Mouse (Mus musculus) thymus, postnatal 36 days (tissue): ENCODE results near the gene Naa40.

Experiments used
- DNase-seq, 2 experiments: peaks; one replicate each; pipeline ENCODE4 v3.0.0; 2022; ENCODE audit warnings: mixed read lengths in 2 of 2

The Naa40 gene

GRCm38 (mm10) chr19:7264766-7265331 is 23.9 kb upstream of the Naa40 start:
- DNase-seq, result peak in 1 of 2 experiments; percentile 28

DNA sequence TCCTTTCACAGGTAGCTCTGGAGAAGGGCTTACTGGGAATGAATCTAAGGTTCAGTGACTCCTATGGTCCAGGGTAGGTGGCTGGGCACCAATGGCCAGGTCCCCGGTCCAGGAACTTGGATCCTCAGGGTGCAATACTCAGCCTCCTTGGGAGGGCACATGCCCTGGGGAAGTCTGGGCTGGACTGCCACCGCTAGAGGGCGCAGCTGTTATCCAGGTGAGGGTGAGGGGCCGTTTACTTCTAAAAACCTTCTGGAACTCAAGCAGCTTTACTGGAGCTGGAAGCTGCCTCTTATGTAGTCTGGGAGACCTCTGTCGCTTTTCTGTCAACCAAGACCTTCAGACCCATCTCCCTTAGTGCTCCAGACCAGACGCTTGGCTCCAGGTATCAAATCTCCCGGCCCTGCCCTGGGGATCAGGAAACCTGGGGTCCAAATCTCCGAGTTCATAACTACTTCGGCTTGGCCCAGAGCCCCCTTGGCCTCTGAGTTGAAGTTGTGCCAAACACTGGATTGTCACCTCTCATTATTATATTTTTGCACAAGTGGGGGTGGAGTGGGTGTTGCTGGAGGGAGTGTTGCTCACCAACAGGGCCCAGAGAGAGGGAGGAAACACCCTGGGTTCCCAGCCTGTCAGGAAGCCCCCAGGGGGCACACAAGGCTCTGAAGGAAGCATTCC is 23.2 kb upstream of the Naa40 start:
- DNase-seq, result peak; percentile 80 to 83

- no peak for DNase-seq
These were observed 21.6 kb upstream of the Naa40 start for GRCm38 (mm10) chr19:7262592-7262991.

- DNase-seq, result no peak
These were observed 21.0 kb upstream of the Naa40 start for GRCm38 (mm10) chr19:7261964-7262363.

GRCm38 (mm10) chr19:7261476-7261875 is 20.5 kb upstream of the Naa40 start:
- DNase-seq, result no peak

DNA sequence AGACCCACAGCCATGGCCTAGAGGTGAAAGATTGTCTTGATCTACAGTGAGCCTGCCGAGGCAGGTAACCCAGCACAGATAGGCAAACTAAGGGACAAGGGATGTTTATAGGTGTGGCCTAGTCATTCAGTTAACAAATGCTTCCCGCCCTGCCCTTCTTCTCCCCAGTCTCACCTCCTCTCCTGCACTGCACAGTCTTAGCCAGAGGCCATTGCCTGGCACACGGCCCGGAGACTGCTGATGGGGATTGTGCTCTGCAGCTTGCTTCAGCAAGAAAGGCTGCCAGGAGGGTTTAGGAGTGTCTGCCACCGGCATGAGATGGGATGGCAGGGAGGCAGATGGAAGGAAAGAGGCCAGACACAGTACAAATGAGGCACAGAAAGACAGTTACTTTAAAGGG is 16.9 kb upstream of the Naa40 start:
- no peak for DNase-seq

DNA sequence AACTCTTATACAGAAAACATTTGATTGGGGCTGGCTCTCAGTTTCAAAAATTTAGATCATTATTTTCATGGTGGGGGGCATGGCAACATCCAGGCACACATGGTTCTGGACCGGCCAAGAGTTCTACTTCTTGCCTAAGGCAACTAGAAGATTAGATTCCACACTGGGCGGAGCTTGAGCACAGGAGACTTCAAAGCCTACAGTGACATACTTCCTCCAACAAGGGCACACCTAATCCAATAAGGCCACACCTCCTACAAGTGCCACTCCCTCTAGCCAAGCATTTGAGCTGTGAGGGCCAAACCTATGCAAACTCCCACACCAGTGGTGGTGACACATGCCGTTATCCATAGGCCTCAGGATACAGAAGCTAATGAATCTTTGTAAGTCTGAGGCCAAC is 5.0 kb upstream of the Naa40 start:
- DNase-seq, result no peak

GRCm38 (mm10) chr19:7240291-7240690 is 692 bp downstream of the Naa40 start:
- DNase-seq, result peak in 1 of 2 experiments; percentile 29

DNA sequence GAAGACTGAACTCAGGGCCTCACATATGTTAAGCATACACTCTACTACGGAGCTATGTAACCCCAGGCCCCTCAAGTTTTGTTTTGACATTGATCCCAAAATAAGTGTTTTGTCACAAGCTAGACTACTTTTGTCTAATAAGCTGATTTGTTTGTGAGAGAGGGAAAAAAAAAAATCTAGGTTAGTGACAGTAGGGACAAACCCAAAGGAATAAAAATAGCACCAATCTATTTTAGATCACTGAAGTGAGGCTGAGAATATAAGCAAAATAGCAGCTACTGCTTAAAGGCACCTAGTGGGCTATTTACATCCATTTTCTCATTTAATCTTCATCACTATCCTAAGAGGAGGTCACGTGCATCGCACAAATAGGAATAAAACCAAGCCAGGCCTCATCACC is 1.4 kb downstream of the Naa40 start:
- DNase-seq, result no peak

DNA sequence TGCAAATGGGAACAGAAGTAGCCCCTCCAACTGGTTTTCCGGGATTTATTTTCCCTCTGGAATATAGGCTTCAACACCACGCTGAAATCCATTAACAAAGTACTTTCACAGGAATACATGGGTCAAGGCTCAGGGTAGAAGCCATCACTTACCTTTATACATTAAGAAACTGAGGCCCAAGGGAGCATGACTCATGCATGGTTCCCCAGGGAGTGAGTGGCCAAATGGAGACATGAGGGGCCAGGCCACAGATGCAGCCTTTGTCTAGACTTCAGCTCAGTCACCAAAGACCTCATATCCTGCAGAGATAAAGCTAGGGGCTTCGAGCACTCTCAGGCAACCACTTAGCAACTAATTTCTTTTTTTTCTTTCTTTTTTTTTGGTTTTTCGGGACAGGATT is 4.2 kb downstream of the Naa40 start:
- no peak for DNase-seq

- no peak for DNase-seq
These were observed 5.0 kb downstream of the Naa40 start for GRCm38 (mm10) chr19:7236011-7236410.

GRCm38 (mm10) chr19:7235461-7235860 is 5.5 kb downstream of the Naa40 start:
- DNase-seq, result no peak

DNA sequence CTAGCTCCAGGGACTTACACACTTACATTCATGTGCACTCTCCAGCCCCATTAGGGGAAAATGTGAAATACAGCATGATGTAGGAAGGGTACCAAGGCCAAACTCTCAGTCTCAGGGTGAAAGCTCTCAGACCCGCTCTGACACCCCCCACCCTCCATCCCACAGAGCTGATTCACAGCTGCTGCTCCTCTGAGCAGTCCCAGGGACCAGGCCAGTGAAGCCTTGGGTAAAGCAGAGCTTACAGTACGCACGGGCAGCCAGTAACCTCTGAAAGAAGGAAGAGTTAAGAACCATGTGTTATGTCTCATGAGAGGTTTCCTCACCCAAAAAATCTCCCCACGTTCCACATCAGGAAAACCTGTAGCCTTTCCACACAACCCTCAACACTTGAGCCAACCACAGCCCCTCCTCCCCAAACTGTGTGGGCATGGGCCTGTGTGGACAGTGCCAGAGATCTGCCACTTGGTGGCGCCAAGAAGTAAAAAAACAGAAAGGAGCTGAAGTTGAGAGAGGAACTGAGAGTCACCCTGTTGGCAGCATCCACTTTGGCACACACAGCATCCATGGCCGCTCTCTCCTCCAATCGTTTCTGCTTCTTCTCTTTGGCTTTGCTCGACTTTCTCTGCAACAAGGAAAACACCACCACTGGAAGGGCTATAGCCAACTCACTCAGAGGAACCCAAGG is 6.3 kb downstream of the Naa40 start:
- DNase-seq, result peak; percentile 75 to 79

GRCm38 (mm10) chr19:7226511-7226914 is 14.5 kb downstream of the Naa40 start:
- DNase-seq, result no peak

DNA sequence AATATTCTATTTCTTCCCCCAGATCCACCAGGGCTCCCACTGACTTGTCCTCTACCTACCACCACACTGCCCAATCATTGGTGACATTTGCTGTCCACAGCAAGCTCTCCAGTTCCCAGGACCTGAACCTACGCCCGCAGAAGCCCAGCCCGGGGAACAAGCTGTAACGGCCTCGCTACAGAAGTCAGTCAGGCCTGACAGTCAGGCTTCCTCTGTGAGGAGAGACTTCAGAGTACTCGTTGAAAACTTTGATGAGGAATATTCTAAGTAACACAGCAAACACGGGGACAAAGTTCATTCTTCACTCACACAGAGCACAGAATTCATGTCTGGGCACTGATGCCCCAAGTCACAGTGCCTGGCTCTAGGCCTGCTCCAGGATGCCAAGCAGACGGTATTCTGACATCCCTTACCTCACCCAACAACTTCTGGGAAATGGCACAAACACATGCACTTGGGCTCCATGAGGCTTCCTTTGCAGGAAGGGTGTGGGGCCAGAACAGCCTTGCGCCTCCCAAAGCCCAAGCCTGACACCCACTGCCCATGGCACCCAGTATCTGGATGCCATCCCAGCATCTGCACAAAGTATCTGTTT is 15.8 kb downstream of the Naa40 start:
- no peak for DNase-seq

DNA sequence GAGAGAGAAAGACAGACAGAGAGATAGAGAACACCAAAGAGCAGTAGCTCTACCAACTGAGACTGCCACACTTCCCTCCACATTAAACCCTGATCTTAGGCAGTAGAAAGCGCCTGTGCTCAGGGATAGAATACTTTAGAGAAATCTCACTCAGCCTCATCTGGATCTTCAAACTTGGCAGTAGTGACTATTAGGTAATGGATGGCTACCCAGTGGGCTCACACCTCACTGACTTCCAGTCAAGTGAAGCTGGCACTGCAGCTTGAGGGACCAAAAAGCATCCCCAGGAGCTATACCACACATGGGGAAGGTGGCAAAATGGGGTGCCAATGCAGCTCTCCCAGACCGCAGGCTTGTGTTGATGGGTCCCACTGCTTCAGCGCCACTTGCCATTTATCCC is 16.7 kb downstream of the Naa40 start:
- no peak for DNase-seq

DNA sequence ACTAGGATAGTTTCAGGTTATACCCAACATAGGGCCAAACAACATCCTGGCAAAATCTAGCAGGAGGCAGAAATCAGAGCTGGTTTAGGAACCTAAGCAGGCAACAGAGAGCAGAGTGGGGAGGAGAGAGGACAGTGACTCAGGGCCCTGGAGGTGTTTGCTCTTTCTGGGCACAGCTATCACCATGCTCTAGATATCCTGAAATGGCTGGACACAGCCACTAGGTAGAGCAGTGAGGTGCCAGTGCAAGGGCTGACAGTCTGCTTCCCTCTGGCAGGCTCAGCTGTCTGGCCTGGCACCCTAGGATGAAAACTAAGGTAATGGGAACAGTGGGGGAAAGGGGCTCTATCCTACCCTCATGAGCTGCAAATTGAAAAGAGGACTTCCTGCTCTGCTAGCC is 17.5 kb downstream of the Naa40 start:
- DNase-seq, result no peak

GRCm38 (mm10) chr19:7222196-7222595 is 18.8 kb downstream of the Naa40 start:
- DNase-seq, result no peak

GRCm38 (mm10) chr19:7218753-7219152 is 22.2 kb downstream of the Naa40 start:
- DNase-seq, result no peak

- DNase-seq, result no peak
These were observed 23.1 kb downstream of the Naa40 start for GRCm38 (mm10) chr19:7217926-7218267.

- DNase-seq, result peak; percentile 87 to 91
These were observed 23.6 kb downstream of the Naa40 start, which contains the start of gene Cox8a for GRCm38 (mm10) chr19:7217162-7217925. Gene Cox8a (minus strand): TSS chr19:7217616.

DNA sequence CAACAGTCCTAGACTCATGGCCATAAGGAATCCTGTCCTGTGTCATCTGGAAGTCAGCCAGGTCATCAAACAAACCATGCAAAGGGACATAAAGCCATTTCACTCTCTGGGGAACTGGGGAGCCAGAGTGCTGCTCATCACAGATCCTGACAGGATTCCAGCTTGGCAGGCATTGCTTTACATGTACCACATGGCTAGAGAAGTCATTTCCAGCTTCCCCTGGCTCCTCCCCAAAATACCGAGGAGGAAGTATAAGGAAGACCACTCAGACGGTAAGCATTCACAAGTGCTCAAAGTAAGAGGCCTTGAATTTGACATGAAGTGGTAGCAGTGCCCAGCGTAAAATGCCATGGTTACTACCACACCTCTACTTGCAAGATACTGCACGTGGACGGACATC is 26.5 kb downstream of the Naa40 start:
- DNase-seq, result no peak

DNA sequence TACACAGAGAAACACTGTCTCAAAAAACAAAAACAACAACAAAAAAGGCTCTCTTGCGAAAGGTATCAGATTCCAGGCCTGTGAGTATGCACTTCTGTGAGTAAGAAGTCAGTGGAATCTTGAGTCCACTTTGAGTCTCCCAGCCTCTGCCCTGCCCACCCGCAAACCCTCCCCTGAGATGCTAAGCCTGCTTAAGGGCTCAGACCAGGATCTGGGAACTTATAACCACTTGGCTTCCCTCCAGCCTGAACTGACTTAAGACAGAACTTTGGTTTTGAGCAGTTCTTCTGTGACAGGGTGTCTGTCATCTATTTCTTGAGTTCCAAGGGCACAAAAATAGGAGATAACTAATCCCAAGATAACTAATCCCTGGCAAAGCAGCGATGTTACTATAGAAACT is 28.0 kb downstream of the Naa40 start:
- no peak for DNase-seq
